Mouse (Mus musculus): Measurements from ENCODE around the gene Smarcc2. TPM values are rescaled to one million over a fixed set of nuclear protein-coding genes. Genes with fewer than 3 reads are reported as not detected.
A peak's percentile ranks its signal among the peaks of the same experiment; 100 is the strongest.

Gene Smarcc2
- total RNA-seq (2017): 71.9 and 92.2 TPM in 2 replicates

- peak; percentile 50 for ATAC-seq (replicated peaks; ENCODE audit: low read depth, poor library complexity, severe bottlenecking)
Observed at GRCm38 (mm10) chr10:128458719-128459408, at the start of gene Smarcc2. Gene Smarcc2, plus strand, starts transcription at chr10:128459248.

- peak; percentile 86 for ATAC-seq (replicated peaks; ENCODE audit: low read depth, poor library complexity, severe bottlenecking)
Observed at GRCm38 (mm10) chr10:128409692-128410559, 49.1 kb upstream of the Smarcc2 start.

- ATAC-seq (replicated peaks; ENCODE audit: low read depth, poor library complexity, severe bottlenecking): no peak
Observed at GRCm38 (mm10) chr10:128410560-128410845, 48.5 kb upstream of the Smarcc2 start.

GRCm38 (mm10) chr10:128411211-128412054, 47.6 kb upstream of the Smarcc2 start, which contains the start of the genes Nabp2 and Rnf41:
Gene Nabp2, minus strand, starts transcription at chr10:128411492.
Gene Rnf41, plus strand, starts transcription at chr10:128411657.
- ATAC-seq (replicated peaks; ENCODE audit: low read depth, poor library complexity, severe bottlenecking): peak; percentile 77

GRCm38 (mm10) chr10:128412055-128412381, 47.0 kb upstream of the Smarcc2 start:
- no peak for ATAC-seq (replicated peaks; ENCODE audit: low read depth, poor library complexity, severe bottlenecking)

GRCm38 (mm10) chr10:128412558-128412957, 46.5 kb upstream of the Smarcc2 start:
- no peak for ATAC-seq (replicated peaks; ENCODE audit: low read depth, poor library complexity, severe bottlenecking)

GRCm38 (mm10) chr10:128413076-128413475, 46.0 kb upstream of the Smarcc2 start:
- ATAC-seq (replicated peaks; ENCODE audit: low read depth, poor library complexity, severe bottlenecking): no peak

GRCm38 (mm10) chr10:128414848-128415247, 44.2 kb upstream of the Smarcc2 start:
- no peak for ATAC-seq (replicated peaks; ENCODE audit: low read depth, poor library complexity, severe bottlenecking)

- ATAC-seq (replicated peaks; ENCODE audit: low read depth, poor library complexity, severe bottlenecking): no peak
Observed at GRCm38 (mm10) chr10:128422426-128422825, 36.6 kb upstream of the Smarcc2 start.

- ATAC-seq (replicated peaks; ENCODE audit: low read depth, poor library complexity, severe bottlenecking): peak; percentile 99
Observed at GRCm38 (mm10) chr10:128424604-128425003, 34.4 kb upstream of the Smarcc2 start.

GRCm38 (mm10) chr10:128425260-128425659, 33.8 kb upstream of the Smarcc2 start:
- ATAC-seq (replicated peaks; ENCODE audit: low read depth, poor library complexity, severe bottlenecking): no peak

- ATAC-seq (replicated peaks; ENCODE audit: low read depth, poor library complexity, severe bottlenecking): no peak
Observed at GRCm38 (mm10) chr10:128429052-128429451, 30.0 kb upstream of the Smarcc2 start.

GRCm38 (mm10) chr10:128429454-128429853, 29.6 kb upstream of the Smarcc2 start:
- ATAC-seq (replicated peaks; ENCODE audit: low read depth, poor library complexity, severe bottlenecking): no peak

- ATAC-seq (replicated peaks; ENCODE audit: low read depth, poor library complexity, severe bottlenecking): no peak
Observed at GRCm38 (mm10) chr10:128433417-128433816, 25.6 kb upstream of the Smarcc2 start.

- ATAC-seq (replicated peaks; ENCODE audit: low read depth, poor library complexity, severe bottlenecking): 0 out of 2 replicates have a peak, but pooled peaks have one; percentile 32
Observed at GRCm38 (mm10) chr10:128434681-128435080, 24.4 kb upstream of the Smarcc2 start.

- ATAC-seq (replicated peaks; ENCODE audit: low read depth, poor library complexity, severe bottlenecking): no peak
Observed at GRCm38 (mm10) chr10:128435186-128435823, 23.7 kb upstream of the Smarcc2 start.

GRCm38 (mm10) chr10:128435873-128436272, 23.2 kb upstream of the Smarcc2 start:
- no peak for ATAC-seq (replicated peaks; ENCODE audit: low read depth, poor library complexity, severe bottlenecking)

- no peak for ATAC-seq (replicated peaks; ENCODE audit: low read depth, poor library complexity, severe bottlenecking)
Observed at GRCm38 (mm10) chr10:128436376-128436775, 22.7 kb upstream of the Smarcc2 start.

- no peak for ATAC-seq (replicated peaks; ENCODE audit: low read depth, poor library complexity, severe bottlenecking)
Observed at GRCm38 (mm10) chr10:128438675-128439279, 20.3 kb upstream of the Smarcc2 start.

GRCm38 (mm10) chr10:128440407-128440806, 18.6 kb upstream of the Smarcc2 start:
- peak; percentile 46; the same call in 1 of the 2 replicates for ATAC-seq (replicated peaks; ENCODE audit: low read depth, poor library complexity, severe bottlenecking)

Measured in common myeloid progenitor, adult 5-6 weeks (primary cell).